ENCODE assay signal across 8 mouse cellular contexts in genomic region chr12:69296511-69297410, GRCm38 (mm10). TPM values are rescaled to one million over a fixed set of nuclear protein-coding genes. Genes with fewer than 3 reads are reported as not detected.
DNase-seq lines count a peak whose midpoint lies in the region; ATAC-seq and TF ChIP-seq lines count a peak whose summit lies in the region.

TSS of gene Klhdc2 (plus strand) at chr12:69296681.

- H3K4me3 ChIP-seq in forebrain, embryonic 10.5 days = peak within 1 kb of the TSS; percentile 90
- peak within 1 kb of the TSS; percentile 84 for H3K4me3 ChIP-seq in heart, embryonic 15.5 days
- H3K4me3 ChIP-seq in liver, embryonic 14.5 days (ENCODE audit: insufficient read depth in 1 of 2, low read depth in 2 of 2, low read length in 2 of 2) = peak within 1 kb of the TSS; percentile 78 to 95
- H3K4me3 ChIP-seq in neural tube, embryonic 11.5 days (ENCODE audit: low read depth, low read length) = peak within 1 kb of the TSS; percentile 92
- H3K4me3 ChIP-seq in stomach, postnatal 0 days (ENCODE audit: low read depth, low read length) = peak within 1 kb of the TSS; percentile 97

- peaks cover 31% of the 10 kb centered on the region for H3K4me1 ChIP-seq in forebrain, embryonic 10.5 days
- H3K4me1 ChIP-seq in heart, embryonic 15.5 days (replicated peaks) = peaks cover 20% of the 10 kb centered on the region
- peaks cover 46 to 50% of the 10 kb centered on the region in 2 experiments for H3K4me1 ChIP-seq in liver, embryonic 14.5 days (replicated peaks; ENCODE audit: control insufficient read depth in 2 of 2, insufficient read depth in 2 of 2, low read length in 1 of 2)
- H3K4me1 ChIP-seq in neural tube, embryonic 11.5 days (ENCODE audit: control insufficient read depth, insufficient read depth, low read length) = peaks cover 5% of the 10 kb centered on the region; the same call in 1 of the 2 replicates
- H3K4me1 ChIP-seq in stomach, postnatal 0 days (replicated peaks; ENCODE audit: control insufficient read depth, insufficient read depth) = no peaks in the 10 kb centered on the region; the same call in 1 of the 2 replicates

- under 1% methylated on average over 98 of the region's 98 CpGs for WGBS in forebrain, embryonic 10.5 days
- under 1% methylated on average over 88 of the region's 98 CpGs for WGBS in heart, embryonic 15.5 days
- under 1% methylated on average over 94 of the region's 98 CpGs for WGBS in liver, embryonic 14.5 days (ENCODE audit: insufficient replicate concordance)
- under 1% methylated on average over 98 of the region's 98 CpGs for WGBS in neural tube, embryonic 11.5 days
- WGBS in stomach, postnatal 0 days = under 1% methylated on average over 74 of the region's 98 CpGs

- TF ChIP-seq EP300 in liver, embryonic 14.5 days (IDR thresholded peaks at IDR 0.05; ENCODE audit: low read depth) = no peak
- TF ChIP-seq EP300 in stomach, postnatal 0 days (optimal IDR thresholded peaks at IDR 0.05) = no peak

- peaks cover 36% of the 10 kb centered on the region for H3K36me3 ChIP-seq in forebrain, embryonic 10.5 days (replicated peaks)
- H3K36me3 ChIP-seq in heart, embryonic 15.5 days = peaks cover 15% of the 10 kb centered on the region; the same call in 1 of the 2 replicates
- H3K36me3 ChIP-seq in liver, embryonic 14.5 days (replicated peaks; ENCODE audit: control insufficient read depth, insufficient read depth, low read depth) = peaks cover 9% of the 10 kb centered on the region
- H3K36me3 ChIP-seq in neural tube, embryonic 11.5 days (ENCODE audit: control insufficient read depth, insufficient read depth, low read length) = peaks cover 4% of the 10 kb centered on the region
- H3K36me3 ChIP-seq in stomach, postnatal 0 days (ENCODE audit: control insufficient read depth, insufficient read depth, low read length) = no peaks in the 10 kb centered on the region

- H3K27ac ChIP-seq in forebrain, embryonic 10.5 days = peak within 1 kb of the TSS; percentile 98
- peak within 1 kb of the TSS; percentile 93 for H3K27ac ChIP-seq in heart, embryonic 15.5 days
- peak within 1 kb of the TSS; percentile 95 for H3K27ac ChIP-seq in liver, embryonic 14.5 days
- H3K27ac ChIP-seq in neural tube, embryonic 11.5 days (ENCODE audit: low read depth, low read length) = peak within 1 kb of the TSS; percentile 94
- peak within 1 kb of the TSS; percentile 97 for H3K27ac ChIP-seq in stomach, postnatal 0 days (replicated peaks)

- H3K4me2 ChIP-seq in heart, embryonic 15.5 days = peak within 1 kb of the TSS; percentile 75
- H3K4me2 ChIP-seq in liver, embryonic 14.5 days (ENCODE audit: low read depth) = peak within 1 kb of the TSS; percentile 84
- H3K4me2 ChIP-seq in neural tube, embryonic 11.5 days (ENCODE audit: low read depth) = peak within 1 kb of the TSS; percentile 75
- peak within 1 kb of the TSS; percentile 77 for H3K4me2 ChIP-seq in stomach, postnatal 0 days (replicated peaks; ENCODE audit: low read depth)

- peak within 1 kb of the TSS; percentile 88 for H3K9ac ChIP-seq in heart, embryonic 15.5 days
- H3K9ac ChIP-seq in liver, embryonic 14.5 days (replicated peaks) = peak within 1 kb of the TSS; percentile 95
- peak within 1 kb of the TSS; percentile 98 for H3K9ac ChIP-seq in neural tube, embryonic 11.5 days (ENCODE audit: low read length)
- peak within 1 kb of the TSS; percentile 96 for H3K9ac ChIP-seq in stomach, postnatal 0 days (ENCODE audit: low read length)

- peak; percentile 53 for DNase-seq in c-Kit-negative CD71-positive TER-119-positive erythroid progenitor cells, embryonic 14.5 days (ENCODE audit: low read depth, low spot score)
- DNase-seq in forebrain, embryonic 10.5 days (ENCODE audit: extremely low spot score, low spot score) = peak; percentile 88
- DNase-seq in kidney, postnatal 25 days = peak; percentile 87 to 96
- peak; percentile 54 to 59 (median 55) for DNase-seq in liver, embryonic 14.5 days (ENCODE audit: low read depth in 3 of 3, low spot score in 3 of 3)
- DNase-seq in neural tube, embryonic 11.5 days (ENCODE audit: low spot score) = peak; percentile 92
- peak; percentile 88 for DNase-seq in stomach, postnatal 0 days (ENCODE audit: low spot score)

- H3K9me3 ChIP-seq in forebrain, embryonic 10.5 days = no peaks in the 10 kb centered on the region
- H3K9me3 ChIP-seq in heart, embryonic 15.5 days (replicated peaks) = no peaks in the 10 kb centered on the region
- no peaks in the 10 kb centered on the region for H3K9me3 ChIP-seq in liver, embryonic 14.5 days (ENCODE audit: control insufficient read depth, low read length)
- H3K9me3 ChIP-seq in neural tube, embryonic 11.5 days (ENCODE audit: control insufficient read depth, low read length) = no peaks in the 10 kb centered on the region
- no peaks in the 10 kb centered on the region for H3K9me3 ChIP-seq in stomach, postnatal 0 days (ENCODE audit: control insufficient read depth, low read length)

- H3K27me3 ChIP-seq in forebrain, embryonic 10.5 days (ENCODE audit: poor library complexity, severe bottlenecking) = no peaks in the 10 kb centered on the region
- no peaks in the 10 kb centered on the region for H3K27me3 ChIP-seq in heart, embryonic 15.5 days
- H3K27me3 ChIP-seq in liver, embryonic 14.5 days (ENCODE audit: control insufficient read depth, insufficient read depth, low read length) = no peaks in the 10 kb centered on the region
- H3K27me3 ChIP-seq in neural tube, embryonic 11.5 days (ENCODE audit: control insufficient read depth, insufficient read depth, low read length) = no peaks in the 10 kb centered on the region
- no peaks in the 10 kb centered on the region for H3K27me3 ChIP-seq in stomach, postnatal 0 days (ENCODE audit: control insufficient read depth, insufficient read depth, low read length)

- peak; percentile 71 for ATAC-seq in CD4-positive, CD25-positive, alpha-beta regulatory T cell, adult 4 months
- peak; percentile 95 for ATAC-seq in heart, embryonic 15.5 days (replicated peaks; ENCODE audit: insufficient number of reproducible peaks, insufficient read depth, low FRiP score, low read depth)
- ATAC-seq in liver, embryonic 14.5 days (ENCODE audit: insufficient read depth) = peak; percentile 67
- peak; percentile 97 for ATAC-seq in neural tube, embryonic 11.5 days (ENCODE audit: insufficient read depth, low FRiP score, low TSS enrichment)
- peak; percentile 95 for ATAC-seq in stomach, postnatal 0 days (ENCODE audit: low FRiP score, low TSS enrichment)

- TF ChIP-seq CTCF in liver, embryonic 14.5 days (IDR thresholded peaks at IDR 0.05; ENCODE audit: low read depth) = no peak
- TF ChIP-seq CTCF in stomach, postnatal 0 days (IDR thresholded peaks at IDR 0.05; ENCODE audit: low read depth) = peak; percentile 23

RNA-seq across cellular contexts. Expression of gene Klhdc2, which starts in this region (rescaled TPM):
- polyA plus RNA-seq in CD4-positive, CD25-positive, alpha-beta regulatory T cell, adult 4 months (2017; shearing (Covaris generic)) = 10 to 100 TPM; 12.2 to 14.3 TPM
- 198 and 202 TPM in 2 replicates for polyA plus RNA-seq in forebrain, embryonic 10.5 days (2016; fragmentation: Nextera tagmentation; extraction: Ambion mirVana)
- polyA plus RNA-seq in heart, embryonic 15.5 days (2015; fragmentation: Nextera tagmentation; extraction: Ambion mirVana) = 122 and 123 TPM in 2 replicates
- polyA plus RNA-seq in liver, embryonic 14.5 days (2012; rRNA removed) = 28.8 and 43.4 TPM in 2 replicates
- 84.9 and 92.3 TPM in 2 replicates for polyA plus RNA-seq in liver, embryonic 14.5 days (2014; fragmentation: Nextera tagmentation; extraction: Ambion mirVana)
- polyA plus RNA-seq in neural tube, embryonic 11.5 days (2014; fragmentation: Nextera tagmentation; extraction: Ambion mirVana) = 251 and 253 TPM in 2 replicates
- 60.6 and 61.6 TPM in 2 replicates for polyA plus RNA-seq in stomach, postnatal 0 days (2015; fragmentation: Nextera tagmentation; extraction: Ambion mirVana)

Comparison
In these comparisons a context has a peak if more than half of its experiments do, and no peak if none do; other contexts are left out.
1. Peak in every context shown above with its lines: DNase-seq, ATAC-seq, H3K4me3 ChIP-seq and H3K27ac ChIP-seq.